Mouse (Mus musculus): Measurements from ENCODE around the gene Bckdha.

DNA sequence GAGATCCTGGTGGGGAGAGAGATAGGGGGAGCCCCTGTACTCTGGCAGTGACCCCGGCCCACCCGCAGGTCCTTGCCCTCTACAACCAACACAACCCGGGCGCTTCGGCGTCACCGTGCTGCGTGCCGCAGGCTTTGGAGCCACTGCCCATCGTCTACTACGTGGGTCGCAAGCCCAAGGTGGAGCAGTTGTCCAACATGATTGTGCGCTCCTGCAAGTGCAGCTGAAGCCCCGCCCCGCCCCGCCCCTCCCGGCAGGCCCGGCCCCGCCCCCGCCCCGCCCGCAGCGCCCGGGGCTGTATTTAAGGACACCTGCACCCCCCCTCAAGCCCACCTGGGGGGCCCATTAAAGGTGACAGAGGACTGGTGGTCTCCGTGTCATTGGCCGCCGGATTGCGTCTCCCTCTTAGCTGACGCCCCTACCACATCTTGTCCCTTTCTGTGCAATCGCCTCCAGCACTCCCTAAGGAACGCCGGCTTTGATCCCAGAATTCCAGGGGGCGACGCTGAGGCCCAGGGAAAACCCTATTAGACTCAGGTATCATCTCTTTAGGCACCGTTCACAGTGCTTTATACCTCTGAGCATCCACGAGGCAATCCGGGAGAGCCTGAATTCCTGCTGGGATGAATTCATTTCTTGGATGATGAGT, 46.1 kb upstream of the Bckdha start:
- no peak for TF ChIP-seq CTCF (IDR thresholded peaks at IDR 0.05; ENCODE audit: extremely low read depth, insufficient read depth, insufficient read length, insufficient replicate concordance)
- TF ChIP-seq POLR2A (IDR thresholded peaks at IDR 0.05; ENCODE audit: low read depth, low read length), result no peak

Measured in spleen, adult 2 months (tissue).